Mouse (Mus musculus): ENCODE results near the gene Gstm4.

Gstm4 gene

DNA sequence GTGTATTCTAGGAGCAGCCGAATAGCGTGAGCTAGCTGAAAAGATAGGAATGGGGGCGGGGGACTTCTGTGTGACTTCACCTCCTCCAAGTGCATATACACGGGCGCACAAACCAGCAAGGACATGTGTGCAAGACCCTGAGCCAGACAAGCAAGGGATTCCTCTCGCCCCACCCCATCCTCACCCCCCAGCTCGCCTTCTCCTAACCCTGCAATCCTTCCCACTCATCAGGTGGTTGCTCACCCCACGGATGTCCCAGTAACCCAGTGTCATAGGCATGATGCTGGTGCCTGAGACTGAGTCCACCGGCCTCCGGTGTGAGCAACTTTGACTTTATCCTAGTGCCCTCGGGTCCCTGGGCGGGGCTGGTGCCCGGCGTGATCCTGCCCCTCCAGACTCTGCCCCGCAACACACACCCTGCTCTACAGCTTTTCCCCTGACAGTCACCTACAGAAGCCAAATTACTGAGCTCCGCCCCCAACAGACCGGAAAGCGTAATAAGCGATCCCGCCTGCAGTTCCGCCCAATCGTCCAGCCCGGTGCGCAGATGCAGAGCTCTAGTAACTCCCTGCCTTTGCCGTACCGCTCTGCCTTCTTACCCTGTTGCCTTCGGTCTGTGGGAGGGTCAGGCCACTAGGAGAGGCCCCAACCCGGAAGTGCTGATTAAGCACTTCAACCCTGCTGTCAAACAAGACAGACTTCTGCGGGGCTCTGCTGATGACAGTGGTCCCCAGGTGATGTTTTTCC is at the start of gene Gstm4:
TSS of gene Gstm4 (minus strand) at position 501 of the 747 bp plus-strand sequence.
- peak; percentile 54 for DNase-seq (ENCODE audit: low read depth, low spot score)

- DNase-seq (ENCODE audit: low read depth, low spot score), result no peak
These were observed 49.5 kb upstream of the Gstm4 start for GRCm38 (mm10) chr3:108094146-108094545.

DNA sequence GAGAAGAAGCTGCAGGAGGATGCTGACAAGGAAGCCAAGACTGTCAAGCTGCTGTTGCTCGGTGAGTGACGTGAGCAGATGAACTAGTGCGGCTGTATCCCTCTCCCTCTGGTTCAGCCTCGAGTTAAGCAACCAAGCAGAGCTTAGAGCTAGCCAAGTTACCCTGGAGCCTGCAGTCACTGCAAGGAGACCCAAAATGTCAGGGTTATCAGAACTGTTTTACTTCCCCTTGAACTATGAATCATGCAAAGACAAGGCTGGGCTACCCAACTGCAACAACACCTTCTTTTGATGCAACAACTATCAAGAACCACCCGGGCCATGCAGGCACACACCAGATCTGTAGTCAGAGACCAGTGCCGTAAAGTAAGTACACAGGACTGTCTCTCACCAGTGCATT is 48.6 kb upstream of the Gstm4 start:
- no peak for DNase-seq (ENCODE audit: low read depth, low spot score)

DNA sequence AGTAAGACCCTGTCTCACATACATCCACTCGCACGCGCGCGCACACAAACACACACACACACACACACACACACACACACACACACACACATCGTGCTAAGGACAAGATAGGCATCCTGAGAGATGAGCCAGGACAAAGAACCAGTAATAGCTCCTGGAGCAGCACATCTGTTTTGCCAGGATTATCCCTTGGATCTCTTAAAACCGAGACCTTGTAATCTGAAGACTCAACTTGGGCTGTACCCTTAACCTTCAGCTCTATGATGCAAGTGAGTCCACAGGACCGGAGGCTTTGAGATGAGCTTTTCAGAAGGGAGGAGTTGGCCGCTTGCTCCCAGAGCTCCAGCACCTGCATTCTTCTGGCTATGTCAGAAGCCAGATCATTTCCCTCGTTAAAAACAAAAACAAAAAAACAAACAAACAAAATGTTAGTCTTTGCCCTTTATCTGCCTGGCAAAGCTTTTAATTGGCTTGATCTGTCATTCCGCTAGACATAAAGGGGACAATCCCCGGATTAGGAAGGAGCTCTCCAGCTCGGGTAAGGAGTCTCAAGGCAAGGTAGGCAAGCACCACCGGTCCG is 47.9 kb upstream of the Gstm4 start, which contains the start of gene Gnat2:
TSS of gene Gnat2 (plus strand) at position 254 of the 580 bp plus-strand sequence.
- DNase-seq (ENCODE audit: low read depth, low spot score), result no peak

GRCm38 (mm10) chr3:108092030-108092429 is 47.3 kb upstream of the Gstm4 start:
- DNase-seq (ENCODE audit: low read depth, low spot score), result no peak

DNA sequence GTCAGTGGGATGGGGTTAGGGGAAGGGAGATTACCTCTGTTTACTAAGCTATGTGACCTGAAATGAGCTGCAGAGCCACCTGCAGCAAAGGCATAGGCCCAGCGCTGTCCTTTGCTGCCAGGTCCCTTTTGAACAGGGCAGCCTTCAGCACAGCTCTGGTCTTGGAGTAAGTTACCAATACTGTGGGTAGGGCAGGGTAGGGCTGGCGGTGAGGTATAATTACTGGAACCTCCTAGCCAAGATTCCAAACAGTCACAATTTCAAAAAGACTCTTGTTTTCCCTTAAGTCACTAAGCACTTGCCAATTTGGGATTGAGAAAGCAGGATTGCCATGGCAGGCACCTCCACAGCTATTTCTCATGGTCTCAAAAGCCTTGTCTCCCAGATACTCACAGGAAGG is 45.9 kb upstream of the Gstm4 start:
- no peak for DNase-seq (ENCODE audit: low read depth, low spot score)

DNA sequence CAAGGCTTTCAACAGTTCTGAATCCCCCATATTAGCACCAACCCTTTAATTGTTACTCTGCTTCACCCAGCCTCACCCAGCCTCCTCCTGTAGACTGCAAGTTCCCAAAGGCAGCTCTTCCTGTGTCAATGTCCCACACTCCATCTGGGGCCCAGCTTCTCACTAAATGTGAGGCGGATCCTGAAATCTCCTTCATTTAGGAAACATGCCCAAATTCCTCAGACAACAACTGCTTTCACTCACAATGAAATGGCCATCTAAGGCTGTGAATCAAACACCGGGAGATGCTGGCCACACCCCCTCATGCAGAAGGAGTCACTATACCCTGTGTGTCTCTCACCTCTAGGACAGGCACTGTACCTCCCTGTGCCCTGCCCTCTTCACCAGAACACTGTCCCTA is 45.2 kb upstream of the Gstm4 start:
- no peak for DNase-seq (ENCODE audit: low read depth, low spot score)

DNA sequence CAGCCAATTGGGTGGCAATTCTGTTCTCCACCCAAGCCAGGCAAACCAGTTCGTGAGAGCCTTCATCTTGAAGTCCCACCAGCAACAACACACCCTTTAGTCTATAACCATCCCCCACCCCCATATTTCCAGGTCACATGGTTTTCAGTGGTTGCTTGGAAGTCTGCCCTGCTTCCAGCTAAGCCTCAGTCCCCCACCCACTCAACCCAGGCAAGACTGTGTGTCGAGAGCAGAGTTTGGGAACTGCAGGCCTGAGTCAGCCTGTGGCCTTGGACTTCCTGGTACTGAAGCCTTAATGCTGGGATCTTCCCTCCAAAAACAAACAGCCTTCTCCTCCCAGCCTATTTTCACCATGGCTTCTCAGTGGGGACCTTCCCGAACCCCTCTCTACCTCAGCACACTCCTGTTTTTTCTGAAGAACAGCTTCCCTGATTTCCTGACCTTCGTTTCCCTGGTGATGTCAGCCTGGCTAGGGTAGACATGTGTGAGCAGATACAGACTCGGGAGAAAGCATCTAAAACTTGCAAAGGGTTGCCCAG is 44.2 kb upstream of the Gstm4 start:
- DNase-seq (ENCODE audit: low read depth, low spot score), result no peak

DNA sequence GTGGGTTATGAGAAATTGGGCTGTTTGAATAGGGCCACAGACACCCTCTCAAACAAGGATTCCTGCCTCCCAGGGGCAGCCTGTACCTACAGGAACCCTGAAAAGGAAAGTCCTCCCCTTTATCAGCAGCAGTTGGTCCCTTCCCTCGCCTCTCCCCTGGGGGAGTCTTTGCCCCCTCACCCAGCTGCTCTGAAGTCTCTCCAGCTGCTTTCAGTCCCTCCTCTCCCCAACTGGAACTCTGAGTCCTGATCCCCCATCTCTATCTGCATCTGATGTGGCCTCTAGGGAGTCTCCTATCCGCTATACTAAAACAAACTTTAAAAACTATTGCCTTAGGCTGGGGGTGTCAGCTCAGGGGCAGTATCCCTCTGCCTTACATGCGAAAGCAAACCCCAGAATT is 42.6 kb upstream of the Gstm4 start:
- DNase-seq (ENCODE audit: low read depth, low spot score), result no peak

DNA sequence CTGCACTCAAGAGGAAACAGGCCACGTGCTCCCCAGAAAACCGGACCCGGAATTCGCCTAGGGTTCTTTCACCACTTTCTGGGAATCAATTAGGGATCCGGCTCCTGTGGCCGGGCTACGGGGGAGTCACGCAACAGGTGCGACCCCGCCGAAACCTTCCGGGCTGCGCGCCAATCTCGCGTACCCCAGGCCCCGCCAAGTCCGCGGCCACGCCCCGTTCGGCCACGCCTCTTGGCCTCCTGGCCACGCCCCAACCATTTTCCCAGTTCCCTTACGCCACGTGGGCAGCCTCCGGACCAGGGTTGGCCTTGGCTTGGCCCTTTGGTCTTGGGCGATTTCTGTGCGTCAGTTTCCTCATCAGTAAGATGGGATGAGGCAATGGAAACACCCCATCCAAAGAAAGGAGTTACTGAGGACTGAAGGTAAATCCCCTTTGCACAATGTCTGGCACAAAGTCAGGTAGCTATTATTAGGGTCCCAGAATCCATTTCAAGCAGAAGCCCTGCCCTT is 41.8 kb upstream of the Gstm4 start, which contains the start of gene Ampd2:
TSS of gene Ampd2 (minus strand) at position 182 of the 510 bp plus-strand sequence.
- DNase-seq (ENCODE audit: low read depth, low spot score), result no peak

DNA sequence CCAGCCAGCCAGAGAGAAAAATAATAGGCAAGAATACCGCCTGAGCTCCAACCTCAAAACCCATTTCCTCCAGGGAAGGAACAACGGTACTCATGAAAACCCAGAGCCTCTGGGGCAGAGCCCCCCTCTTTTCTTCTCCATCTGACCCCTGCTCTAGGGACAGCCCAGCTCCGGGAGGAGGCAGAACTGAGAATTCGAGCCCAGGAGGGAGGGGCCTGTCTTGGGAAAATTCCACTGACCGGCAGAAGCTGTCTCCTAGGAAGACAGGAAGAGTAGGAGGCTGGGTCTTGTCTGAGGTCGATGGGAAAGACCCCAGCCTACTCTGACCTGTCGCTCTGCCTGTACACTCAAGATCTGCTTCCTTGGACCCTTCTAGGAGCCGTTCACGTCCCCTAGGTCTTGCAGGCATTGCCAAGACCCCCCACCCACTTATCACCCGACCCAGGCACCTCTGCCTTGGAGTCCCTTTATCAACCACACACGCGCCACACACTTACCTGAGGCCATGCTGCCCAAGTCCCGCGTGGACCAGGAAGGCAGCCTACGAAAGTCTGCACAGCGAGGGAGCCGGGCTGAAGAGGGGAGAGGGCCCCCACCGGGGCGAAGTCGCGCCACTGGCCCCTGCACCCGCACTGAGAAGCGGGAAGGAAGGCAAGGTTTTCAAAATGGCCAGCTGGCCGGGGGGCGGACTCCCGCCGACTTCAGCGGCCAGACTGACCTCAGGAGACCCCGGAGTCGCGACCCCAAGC is 41.2 kb upstream of the Gstm4 start:
- DNase-seq (ENCODE audit: low read depth, low spot score), result no peak

DNA sequence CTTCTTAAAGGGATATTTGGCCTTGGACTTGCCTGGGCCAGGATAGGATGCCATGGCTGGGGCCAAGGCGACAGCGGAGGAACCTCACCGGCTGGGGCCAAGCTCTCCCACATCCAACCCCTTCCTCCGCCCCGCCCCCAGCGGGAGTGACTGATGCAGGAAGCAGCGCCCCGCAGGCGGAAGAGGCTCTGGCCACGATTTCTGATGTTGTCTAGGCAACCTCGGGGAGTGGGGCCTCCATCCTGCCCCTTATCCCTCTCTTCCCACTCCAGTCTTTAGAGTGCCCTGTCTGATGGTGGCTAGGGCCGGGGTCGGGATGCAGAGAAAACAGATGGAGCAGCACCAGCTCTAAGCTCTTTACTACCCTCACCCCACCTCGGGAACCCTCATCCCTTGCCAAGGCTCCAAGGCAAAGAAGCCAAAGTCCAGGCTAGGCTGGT is 40.6 kb upstream of the Gstm4 start:
- DNase-seq (ENCODE audit: low read depth, low spot score), result peak; percentile 62

DNA sequence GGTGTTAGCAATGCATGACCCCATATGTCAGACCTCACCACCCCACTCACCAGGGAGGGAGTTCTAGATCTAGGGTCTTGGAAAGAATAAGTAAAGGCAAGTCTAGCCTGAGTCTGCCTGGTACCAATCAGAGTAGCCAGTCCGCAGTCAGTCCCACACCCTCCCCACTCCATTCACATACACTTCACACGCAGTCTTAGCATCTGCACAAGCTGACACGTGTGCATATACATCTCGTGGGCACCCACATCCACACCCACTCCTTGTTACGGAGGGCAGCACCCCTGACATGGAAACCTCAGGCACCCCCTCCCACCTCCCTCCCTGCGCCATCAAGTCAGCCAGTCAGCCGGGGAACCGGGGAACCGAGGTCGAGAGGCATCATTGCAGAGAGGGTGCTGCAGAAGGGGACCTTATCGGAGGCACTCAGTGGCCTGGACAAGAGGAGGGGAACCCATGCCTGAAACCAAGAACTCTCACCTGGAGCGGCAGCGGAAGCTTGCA is 40.1 kb upstream of the Gstm4 start:
- no peak for DNase-seq (ENCODE audit: low read depth, low spot score)

GRCm38 (mm10) chr3:108083904-108084407 is 39.3 kb upstream of the Gstm4 start:
- no peak for DNase-seq (ENCODE audit: low read depth, low spot score)

DNA sequence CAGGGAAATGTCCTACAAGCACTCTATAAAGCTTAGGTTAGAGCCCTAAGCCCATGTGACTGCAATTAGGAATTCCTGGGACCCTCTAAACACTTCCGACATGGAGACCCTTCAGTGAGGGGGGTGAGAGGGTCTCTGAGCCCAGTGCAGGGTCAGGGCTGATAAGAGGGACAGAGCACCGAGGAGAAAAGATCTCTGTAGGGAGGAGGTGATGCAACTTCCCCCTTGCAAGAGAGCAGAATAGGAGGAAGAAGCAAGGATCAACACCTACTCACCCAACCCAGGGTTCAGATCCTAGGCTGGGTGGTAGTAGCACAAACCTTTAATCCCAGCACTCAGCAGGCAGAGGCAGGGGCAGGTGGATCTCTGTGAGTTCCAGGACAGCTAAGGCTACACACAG is 38.5 kb upstream of the Gstm4 start:
- DNase-seq (ENCODE audit: low read depth, low spot score), result no peak

DNA sequence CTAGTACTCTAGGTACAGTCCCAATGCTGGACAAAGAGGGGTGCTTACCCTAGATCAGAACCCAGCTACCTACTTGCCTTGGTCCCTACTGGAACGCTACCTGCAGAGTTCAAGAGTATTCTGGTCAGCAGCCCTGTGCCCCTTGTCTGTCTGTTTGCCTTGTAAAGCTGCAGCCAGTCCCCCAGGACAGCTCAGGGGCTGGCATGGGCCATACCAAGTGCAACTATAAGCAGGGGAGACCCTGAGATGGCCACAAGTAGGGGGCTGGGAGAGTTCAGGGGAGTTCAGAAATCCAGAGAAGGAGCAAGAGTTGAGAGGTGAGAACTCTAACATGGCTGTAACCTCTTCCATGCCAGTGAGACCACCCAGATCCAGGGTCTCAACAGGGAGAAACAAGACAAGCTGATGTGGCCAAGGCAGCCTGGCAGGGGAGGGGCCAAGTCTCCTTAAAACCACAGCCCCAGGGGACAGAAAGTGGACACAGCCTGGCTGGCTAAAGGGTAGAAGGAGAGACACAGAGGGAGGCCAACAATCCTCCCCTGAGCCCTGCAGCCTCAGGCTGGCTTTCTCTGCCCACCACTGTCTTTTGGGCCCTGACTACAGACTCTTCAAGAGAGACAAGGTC is 37.7 kb upstream of the Gstm4 start:
- no peak for DNase-seq (ENCODE audit: low read depth, low spot score)

GRCm38 (mm10) chr3:108081681-108082080 is 37.0 kb upstream of the Gstm4 start:
- no peak for DNase-seq (ENCODE audit: low read depth, low spot score)

DNA sequence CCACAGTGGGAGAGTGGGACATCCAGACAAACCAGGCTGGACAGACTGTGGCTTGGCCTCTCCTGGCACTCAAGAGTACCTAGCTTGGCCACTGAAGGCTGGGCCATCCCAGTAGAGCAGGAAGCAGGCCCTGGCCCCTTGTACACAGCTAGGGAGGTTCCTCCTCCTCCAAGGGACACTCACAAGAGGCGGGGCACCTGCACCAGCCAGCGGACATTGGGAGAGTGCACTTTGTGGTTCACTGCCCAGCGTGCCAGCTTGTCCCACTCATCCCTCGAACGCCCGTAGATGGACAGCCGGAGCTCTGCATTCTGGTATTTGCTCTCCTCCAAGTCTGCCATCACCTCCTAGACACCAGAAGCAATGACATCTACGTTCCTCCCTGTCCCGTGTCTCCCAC is 32.1 kb upstream of the Gstm4 start:
- no peak for DNase-seq (ENCODE audit: low read depth, low spot score)

DNA sequence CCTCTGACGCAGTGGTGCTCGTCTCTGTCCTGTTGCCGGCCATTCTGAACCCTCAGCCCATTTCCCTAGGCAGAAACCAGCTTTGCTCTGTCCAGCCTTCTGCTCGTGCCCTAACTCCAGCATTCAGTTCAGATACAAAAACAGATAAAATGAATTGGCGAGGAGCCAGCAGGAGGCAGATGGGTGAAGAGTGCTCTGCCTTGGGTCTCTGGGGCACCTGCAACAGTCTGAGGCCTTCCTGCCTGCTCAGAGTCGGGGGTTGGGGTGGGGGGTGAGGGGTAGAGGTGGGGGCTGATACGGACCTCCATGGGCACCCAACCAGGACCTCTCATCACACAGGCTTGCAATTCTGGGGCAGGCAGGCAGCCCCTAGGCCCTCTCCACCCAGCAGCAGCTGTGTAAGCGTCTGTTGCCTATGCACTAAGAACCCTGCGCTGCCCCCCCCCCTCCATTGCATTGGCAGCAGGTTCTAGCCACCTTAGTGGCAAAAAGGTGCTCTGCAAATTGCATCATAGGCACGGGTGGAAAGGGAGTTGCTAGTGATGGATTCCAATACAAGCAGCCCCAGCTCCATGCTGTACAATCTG is 28.4 kb upstream of the Gstm4 start:
- DNase-seq (ENCODE audit: low read depth, low spot score), result no peak

Measured in brain, embryonic 18.5 days (tissue).